Mouse (Mus musculus) A20 (cell line): ENCODE data around the gene Cttnbp2nl.

ENCODE experiments used
- DNase-seq: peaks from one replicate; pipeline ENCODE4 v3.0.0-alpha.2; 2011; ENCODE audit warnings: low read depth, low spot score

Cttnbp2nl gene

DNA sequence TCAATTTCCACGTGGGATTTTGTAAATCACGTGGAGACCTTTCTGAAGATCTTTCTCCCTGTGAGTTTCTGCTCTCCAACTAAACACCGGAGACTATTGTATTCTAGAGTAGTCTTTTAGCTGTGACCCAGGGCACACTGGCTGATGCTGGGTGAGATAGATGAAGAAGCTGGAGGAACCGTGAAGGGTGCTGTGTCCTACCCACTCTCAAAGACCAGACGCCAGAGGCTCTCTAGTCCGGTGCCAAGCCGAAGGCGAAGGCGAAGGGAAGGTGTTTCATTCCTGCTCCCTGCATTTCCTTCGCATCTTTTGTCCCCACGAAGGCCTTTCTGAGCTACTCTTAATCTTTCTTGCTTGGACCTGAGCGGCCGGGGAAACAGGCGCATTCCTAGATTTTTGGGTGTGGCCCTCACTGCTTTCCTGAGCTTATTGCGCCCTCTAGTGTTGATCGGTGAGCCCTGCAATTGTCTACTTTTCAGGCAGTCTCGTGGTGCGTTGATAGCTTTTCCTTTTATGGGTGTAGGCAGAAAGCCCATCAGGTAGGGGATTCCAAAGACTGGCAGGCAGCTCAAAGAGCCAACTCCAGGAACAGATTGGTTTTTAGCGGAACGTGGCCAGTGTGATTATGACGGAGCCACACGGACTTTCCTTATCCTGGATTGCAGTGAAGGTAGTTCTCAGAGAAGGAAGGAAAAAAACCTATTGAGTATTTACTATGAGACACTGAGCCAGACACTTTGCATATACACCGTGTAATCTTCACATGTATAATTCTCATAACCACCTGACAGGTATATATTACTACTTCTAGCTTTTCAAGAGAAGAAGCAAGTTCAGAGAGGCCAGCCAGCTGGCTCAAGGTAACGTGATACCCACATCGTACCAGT is 5.9 kb upstream of the Cttnbp2nl start:
- peak; percentile 69 for DNase-seq

DNA sequence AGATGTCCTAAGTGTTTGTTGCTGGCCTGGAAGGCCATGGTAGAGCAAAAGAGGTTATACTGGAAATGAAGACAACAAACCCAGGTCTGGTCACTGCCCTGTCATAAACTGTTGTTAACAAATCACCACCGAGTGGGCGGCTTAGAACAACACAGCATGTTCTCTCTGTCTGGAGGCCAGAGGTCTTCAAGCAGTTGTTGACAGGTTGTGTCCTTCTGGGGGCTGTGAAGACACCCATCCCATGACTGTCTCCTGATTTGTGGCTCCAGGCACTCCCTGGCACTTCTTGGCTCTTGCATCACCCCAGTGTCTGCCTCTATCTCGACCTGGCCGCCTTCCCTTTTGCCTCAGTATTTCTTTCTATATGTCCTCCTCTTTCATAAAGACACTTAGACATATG is 2.7 kb upstream of the Cttnbp2nl start:
- DNase-seq: no peak

DNA sequence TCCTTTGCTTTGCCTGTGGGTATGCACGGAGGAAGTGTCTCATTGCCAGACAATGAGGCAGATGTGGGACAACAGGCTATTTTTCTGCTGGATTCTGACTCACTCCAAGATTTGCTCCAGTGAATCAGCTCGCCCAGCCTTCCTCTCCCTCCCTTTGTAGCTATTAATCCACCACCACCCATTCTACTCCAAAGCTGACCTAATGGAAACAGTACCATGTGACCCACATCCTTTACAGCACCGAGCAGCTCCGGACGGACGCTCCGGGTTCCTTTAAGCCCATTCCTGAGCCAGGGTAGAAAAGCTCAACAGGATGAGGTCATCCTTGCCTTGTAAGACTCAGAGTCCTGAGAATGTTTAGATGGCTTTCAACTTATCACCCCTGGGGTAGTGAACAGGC is 2.0 kb upstream of the Cttnbp2nl start:
- no peak for DNase-seq

DNA sequence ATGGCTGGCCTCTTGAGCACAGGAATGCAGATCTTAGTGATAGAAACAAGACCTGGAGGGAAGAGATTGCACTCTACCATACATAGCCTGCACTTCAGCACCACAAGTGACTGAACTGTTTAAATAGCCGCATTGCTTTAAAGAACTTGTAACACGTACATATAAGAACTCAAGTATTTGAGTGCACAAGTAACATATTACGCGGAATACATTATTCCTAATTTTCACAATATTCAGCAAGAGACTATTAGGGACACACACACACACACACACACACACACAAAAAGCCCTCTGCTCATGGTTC is 704 bp upstream of the Cttnbp2nl start:
- DNase-seq: no peak

DNA sequence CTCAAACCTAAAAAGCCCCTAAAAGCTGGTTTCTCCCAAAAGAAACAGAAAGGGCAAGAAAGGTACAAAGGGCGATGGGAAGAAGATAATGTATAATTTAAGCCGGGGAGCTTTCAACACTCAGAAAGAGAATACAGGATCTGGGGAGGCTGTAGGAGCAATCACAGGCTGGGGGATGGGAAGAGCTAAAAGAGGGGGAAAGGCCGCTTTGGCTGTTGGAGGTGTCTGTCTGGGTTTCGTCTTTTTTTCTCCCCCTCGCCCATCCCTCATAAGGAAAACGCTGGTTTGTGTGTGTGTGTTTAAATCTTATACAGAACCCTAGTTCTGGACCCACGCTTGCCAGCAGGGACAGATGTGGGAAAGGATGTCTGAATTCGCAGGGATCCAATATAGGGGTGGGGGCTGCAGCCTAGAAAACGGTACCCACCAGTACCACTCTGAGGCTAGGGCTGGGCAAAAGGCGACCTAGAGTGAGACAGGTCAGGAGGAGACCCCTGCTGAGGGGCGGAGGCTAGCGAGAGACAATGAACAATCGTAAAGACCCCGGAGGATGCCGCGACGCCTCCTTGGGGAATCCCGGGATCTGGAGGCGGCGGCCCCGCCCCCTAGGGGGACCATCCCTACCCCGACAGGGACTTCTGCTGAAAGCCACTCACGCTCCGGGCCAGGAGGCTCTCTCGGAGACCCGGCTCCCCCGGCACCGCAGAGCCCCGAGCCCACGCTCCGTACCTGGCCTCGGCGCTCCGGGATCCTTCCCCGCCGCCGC is 592 bp downstream of the Cttnbp2nl start:
- no peak for DNase-seq

DNA sequence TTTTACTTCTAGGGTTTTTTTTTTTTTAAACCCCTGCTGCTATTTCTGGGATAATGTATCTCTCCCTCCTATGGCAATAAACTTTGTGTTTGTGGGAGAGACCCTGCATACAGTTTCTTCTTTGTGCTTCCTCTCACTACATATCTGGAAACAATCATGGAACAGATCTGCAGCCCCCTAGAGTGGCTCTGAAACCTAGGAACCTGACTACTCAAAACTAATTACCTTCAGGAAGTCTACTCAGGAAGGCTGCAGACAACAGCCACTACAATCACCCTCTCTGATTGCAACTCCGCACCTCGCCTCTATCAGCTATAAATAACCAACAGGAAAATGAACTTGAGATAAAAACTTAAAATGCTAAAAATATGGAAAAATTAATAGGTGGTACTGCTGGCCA is 1.8 kb downstream of the Cttnbp2nl start:
- DNase-seq: no peak

DNA sequence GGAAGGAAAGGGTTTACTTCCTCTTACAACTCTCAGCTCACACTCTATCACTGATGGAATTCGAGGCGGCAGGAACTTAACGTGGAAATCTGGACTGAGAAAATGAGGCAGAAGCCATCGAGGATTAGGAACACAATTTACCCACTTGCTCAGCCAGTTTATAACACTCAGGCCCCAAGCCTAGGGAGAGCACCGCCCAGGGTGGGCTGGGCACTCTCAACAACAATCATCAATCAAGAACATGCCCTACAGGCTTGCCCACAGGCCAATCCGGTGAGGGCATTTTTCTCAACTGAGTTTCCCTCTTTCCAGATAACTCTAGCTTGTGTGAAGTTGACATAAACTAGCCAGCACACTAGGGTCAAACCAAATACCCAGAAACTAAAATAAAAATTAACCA is 3.1 kb downstream of the Cttnbp2nl start:
- no peak for DNase-seq

DNA sequence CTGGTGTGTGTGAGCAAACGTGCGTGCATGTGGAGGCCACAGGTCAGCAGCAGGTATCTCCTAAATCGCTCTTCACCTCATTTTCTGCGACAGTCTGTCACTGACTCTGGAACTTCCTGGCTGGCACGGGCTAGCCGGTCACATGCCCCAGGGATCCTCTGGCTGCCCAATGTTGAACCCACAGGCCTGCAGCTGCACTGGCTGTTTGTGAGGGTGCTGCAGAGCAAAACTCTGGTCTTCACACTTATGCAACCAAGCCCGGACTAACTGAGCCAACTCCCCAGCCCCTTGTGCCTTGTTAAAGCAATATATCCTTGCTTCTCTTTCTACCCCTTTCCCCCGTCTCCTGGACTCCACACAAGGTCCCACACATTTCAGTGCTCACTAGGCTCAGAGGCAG is 5.3 kb downstream of the Cttnbp2nl start:
- DNase-seq: no peak

DNA sequence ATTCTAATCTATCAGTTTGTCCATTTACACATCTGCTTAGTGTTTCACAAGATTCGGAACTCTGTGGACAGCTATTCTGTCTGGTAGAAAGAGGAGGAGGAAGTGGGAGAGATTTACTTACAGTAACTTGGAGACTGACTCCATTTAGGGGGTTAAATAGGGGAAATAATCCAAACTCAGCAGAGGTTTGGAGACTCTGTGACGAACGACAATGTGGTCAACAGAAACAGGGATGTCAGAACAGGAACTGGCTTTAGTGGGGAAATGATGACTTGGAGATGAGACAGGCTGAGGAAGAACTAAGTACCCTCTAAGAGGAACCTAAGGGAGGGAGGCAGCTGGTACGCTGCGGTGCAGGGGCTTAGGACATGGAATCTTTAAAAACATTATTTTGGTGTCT is 6.1 kb downstream of the Cttnbp2nl start:
- DNase-seq: no peak

DNA sequence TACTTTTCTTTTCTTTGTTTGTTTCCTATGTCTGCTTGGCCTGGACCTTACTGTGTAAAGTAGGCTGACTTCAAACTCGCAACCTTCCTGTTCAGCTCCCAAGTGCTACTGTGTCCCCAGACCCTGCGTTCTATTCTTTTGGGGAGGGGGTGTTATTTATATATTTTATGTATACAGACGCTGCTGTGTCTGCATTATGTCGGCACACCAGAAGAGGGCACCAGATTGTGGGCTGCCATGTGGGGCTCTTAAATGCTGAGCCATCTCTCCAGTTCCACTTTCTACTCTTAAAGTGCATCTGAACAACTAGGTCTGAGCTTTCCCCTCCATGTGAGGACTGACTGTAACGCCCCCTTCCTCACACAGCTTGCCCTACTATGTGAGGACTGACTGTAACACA is 9.2 kb downstream of the Cttnbp2nl start:
- DNase-seq: no peak

DNA sequence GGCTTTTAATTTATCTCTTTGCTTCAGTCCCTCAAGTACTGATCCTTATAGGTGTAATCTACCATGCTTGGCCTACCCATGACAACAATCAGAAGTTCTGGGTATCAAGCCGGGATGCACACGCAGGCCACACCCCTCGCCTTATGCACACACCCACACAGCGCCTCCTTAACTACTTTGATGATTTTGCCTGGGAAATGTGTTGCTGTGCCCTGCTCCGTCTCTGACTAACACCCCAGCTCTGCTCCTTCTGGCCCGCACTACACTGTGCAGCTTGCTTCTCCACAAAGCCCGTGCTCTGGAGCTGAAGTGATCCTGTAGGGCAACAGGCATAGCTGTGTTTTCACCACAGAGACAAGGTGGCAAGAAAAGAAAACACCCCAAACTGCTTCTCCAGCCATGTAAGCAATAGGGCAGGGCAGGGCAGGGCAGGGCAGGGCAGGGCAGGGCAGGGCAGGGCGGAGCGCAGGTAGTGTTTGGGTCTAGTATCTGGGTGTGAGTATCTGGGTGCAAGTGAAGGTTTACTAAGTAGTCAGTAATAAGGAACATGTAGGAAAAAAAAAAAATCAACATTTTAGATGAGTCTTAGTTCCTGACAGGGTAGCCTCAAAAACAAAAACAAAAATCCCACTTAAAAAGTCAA is 11.8 kb downstream of the Cttnbp2nl start:
- DNase-seq: no peak

DNA sequence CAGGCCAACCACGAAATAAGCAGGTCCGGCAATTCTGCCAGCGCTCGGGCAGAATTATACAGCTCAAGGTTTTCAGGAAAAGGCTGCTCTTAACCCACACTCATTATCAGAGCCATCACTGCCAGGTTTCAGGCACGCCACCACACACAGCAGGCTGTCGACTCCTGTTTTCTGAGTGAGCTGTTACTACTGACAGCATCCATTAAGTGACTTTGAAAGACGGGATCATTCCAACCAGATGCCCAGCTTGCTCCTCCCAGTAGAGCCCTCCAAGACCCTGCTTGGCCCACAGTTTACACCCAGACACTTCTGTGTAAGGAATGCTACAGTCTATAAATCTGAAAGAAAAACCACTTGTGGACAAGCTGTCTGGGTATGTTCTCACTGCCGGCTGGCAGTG is 12.9 kb downstream of the Cttnbp2nl start:
- no peak for DNase-seq

DNA sequence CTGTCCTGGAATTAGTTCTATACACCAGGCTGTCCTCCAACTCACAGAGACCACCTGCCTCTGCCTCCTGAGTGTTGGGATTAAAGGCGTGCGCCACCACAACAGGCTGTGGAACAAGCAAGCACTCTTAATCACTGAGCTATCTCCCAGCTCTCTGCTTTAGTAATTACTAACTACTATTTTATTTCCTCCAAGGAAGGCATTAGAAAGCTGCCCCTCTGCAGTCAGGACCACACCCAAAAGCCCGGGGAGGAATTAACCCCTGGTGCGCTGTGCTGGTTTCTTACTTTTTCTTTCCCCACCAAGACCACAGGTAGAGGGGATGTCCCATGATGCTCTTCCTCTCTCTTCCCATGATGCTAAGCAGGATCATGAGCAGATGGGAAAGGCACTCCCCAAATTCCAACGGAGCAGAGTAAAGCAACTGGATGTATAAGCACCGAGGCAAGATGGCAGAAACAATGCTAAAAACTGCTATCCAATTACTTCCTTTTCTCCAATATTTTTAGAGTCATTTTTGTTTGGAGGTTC is 15.6 kb downstream of the Cttnbp2nl start:
- DNase-seq: no peak

DNA sequence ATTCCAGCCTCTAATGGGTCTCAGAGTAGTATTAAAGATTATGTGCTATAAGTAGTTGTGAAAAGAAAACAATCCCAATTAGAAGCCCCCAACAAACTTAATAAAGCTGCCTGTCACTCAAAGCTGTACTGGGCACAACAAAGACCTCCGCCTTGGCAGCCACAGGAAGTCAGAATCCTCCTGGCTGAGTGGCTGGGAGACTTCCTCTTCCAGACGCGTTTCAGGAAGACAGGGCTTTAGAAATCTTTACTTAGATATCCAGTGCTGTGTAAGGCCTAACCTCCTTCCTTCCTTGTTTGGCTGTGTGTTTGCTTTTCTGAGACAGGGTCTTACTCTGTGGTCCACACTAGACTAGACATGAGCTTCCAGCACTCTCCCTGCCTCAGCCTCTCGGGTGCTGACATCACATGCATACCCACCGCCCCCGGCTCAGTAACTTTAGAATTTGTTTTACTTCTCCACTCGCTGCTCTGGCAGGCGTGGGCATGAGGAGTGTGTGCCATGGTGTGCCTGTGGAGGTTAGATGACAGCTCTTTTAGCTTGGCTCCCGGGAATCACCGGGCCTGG is 16.6 kb downstream of the Cttnbp2nl start:
- no peak for DNase-seq

DNA sequence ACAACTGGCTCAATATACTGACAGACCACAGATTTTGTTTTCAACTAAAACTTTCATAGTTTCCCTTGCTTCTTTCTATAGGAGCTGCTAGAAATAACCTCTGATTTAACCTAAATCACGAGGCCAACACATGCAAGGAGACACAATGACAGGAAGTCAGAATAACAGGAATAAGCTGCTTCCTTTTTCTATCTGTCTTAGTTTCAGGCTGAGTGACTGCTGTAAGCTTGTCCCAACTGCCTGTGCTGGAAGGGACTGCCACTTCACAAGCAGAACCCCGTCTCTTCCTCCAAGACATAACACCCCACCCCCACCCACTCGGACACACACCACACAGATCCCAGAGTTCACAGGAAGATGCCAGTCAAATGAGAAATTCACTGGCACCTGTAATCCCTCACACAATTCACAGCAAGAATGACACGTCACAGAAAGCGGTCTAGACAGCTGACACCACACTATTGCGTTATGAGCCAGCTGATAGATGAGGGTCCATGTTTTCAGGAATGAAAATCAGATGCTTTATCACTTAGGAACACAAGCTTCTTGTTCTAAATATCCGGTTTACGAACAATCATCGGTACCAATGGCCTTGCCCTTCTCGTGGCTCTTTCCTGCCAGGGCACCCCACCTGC is 29.5 kb downstream of the Cttnbp2nl start:
- DNase-seq: no peak

DNA sequence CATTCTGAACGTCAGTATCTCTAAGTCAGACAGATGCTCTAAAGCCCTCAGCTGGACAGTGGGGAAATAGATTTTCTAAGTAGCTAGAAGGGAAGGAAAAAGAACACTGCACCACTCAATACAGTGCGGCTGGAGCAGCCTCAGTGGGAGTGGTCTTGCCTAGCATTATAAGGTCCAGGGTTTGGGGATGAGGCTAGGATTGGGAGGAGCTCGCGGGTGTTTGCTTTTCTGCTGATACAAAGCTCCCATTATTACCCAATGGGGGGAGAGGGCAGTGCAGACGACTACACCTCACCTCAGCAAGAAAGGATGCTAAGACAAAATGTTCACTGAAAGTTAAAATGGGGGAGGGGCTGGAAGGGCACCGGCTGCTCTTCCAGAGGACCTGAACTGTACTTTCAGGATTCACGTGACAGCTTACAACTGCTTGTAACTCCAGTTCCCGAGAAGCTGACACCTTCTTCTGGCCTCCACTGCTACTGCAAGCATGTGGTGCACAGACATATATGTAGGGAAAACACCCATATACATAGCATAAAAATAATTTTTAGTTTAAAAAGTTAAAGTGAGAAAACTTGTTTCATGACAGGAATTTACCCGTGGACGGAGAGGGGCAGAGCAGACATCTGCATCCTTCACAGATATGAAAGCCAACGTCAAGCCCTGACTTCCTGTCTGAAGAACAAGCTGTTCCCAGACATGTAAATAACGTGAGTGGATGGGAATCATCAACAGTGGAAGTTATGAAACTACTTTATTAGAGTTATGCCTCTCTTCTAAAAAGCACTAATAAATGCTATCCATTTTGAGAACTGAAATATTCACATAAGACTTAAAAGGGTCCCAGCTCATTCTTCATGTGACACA is 32.9 kb downstream of the Cttnbp2nl start:
- DNase-seq: no peak

DNA sequence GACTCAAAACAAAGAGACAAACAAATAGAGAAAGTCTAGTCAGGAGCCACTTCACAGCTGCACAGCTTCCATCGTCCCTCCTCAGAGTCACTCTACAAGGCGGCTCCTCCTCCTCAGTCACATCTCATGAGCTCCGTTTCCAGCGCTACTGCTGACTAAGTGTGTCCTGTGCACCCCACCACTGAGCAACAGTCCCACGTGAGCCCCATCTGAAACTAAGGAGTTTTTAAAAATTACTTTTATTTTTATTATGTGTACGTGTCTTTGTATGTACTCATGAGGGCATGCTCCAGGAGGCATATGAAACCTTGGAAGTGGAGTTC is 34.2 kb downstream of the Cttnbp2nl start:
- no peak for DNase-seq

DNA sequence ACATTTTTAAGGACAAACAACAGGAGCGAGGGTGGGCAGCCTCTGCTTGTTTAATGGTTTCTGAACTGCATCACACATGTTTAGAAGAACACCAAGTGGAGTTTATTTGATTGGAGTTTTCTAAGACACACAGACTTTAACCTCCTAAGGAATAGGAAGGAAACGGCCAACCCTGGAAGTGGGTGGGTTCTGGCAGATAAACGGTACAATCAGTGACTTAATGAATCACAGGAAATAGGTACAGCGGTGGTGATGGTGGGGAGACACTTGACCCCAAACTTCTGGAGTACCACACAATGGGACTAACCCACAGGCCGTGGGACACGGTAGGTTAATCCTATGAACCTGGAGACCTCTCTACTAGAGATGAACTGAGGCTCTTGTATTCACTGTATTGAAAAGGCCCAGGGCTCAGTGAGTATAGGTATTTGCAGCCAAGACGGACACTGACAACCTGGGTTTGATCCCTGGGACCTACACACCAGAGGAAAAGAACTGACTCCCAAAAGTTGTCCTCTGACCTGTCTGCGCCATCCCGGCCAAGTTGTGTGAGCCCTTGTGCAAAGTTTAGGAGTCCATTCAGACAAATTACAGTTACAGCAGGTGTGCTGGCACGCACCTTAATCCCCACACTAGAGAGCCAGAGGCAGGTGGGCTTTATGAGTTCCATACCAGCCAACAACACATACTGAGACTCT is 34.7 kb downstream of the Cttnbp2nl start:
- DNase-seq: no peak

DNA sequence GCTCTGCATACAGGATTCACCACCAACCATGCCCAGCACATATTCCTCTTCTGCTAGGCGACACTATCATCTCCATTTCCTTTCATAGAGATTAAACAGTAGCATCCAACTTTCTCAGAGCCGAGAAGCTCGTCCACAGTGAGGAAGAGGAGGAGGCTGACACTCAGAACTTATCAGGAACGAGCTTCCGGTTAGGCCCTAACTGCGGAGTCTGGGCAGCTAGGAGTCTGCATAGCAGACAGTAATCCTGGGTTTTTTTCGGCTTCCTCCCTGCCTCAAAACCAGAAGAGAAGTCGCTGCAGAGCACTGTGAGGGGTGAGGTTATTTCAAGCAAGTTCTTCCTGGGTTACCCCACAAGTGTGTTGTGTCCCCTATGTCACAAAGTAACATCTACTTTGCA is 35.6 kb downstream of the Cttnbp2nl start:
- no peak for DNase-seq

DNA sequence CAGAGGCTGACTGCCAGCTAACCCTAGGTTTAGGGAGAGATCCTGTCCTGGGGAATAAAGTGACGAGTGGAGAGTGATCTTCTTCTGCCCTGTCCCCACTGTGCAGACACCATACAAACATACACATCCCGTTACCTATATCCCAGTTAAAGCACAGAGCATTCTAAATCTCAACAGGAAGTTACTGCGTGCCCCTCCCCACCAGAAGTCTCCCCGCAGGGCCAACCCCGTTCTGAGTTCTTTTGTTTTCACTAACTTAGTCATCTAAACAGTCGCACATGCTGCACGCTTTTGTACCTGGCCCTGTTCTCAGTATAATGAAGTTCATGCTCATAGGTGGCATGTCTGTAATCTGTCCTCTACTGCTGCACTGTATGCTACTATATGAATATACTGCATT is 36.7 kb downstream of the Cttnbp2nl start:
- no peak for DNase-seq
